Mouse (Mus musculus): Measurements from ENCODE around the gene Gpr152.

- no peak for TF ChIP-seq EP300 (IDR thresholded peaks at IDR 0.05; ENCODE audit: low read depth)
- TF ChIP-seq CTCF (IDR thresholded peaks at IDR 0.05; ENCODE audit: low read depth), result no peak
These were observed 15.0 kb downstream of the Gpr152 start for GRCm38 (mm10) chr19:4154437-4155222.

Measured in liver, postnatal 0 days (tissue).